Mouse (Mus musculus) G1E (cell line): ENCODE measurements around the gene 9030025P20Rik. TPM values are rescaled to one million over a fixed set of nuclear protein-coding genes. Genes with fewer than 3 reads are reported as not detected.
"Not testable (repeated sequence)": the region's sequence is repeated elsewhere in the genome, so short reads cannot be mapped to it uniquely, and the experiment has no call there.

ENCODE experiments used
- ATAC-seq: 2 replicates; pipeline ENCODE4 v1.8.0; 2016; ENCODE audit warnings: mild to moderate bottlenecking; ENCODE audit not compliant: insufficient number of reproducible peaks, poor library complexity, low FRiP score, severe bottlenecking; ENCODE audit errors: extremely low read depth
- DNase-seq: peaks from one replicate; pipeline ENCODE4 v3.0.0; 2012; ENCODE audit warnings: low spot score
- H3K27me3 ChIP-seq: 2 replicates; pipeline ENCODE4 v1.6.1; 2012; ENCODE audit warnings: mild to moderate bottlenecking, low read length, inconsistent platforms; ENCODE audit not compliant: insufficient read depth
- H3K36me3 ChIP-seq: replicated peaks from 2 replicates; pipeline ENCODE3; 2012; ENCODE audit warnings: mild to moderate bottlenecking, inconsistent platforms
- H3K4me1 ChIP-seq: 2 replicates; pipeline ENCODE4 v1.6.1; 2012; ENCODE audit warnings: low read depth, low read length, inconsistent platforms, mixed read lengths; ENCODE audit not compliant: insufficient read depth
- H3K4me3 ChIP-seq: 2 replicates; pipeline ENCODE4 v1.5.1; 2012; ENCODE audit warnings: low read depth, mild to moderate bottlenecking, inconsistent platforms, low read length, moderate library complexity, mixed read lengths
- H3K9me3 ChIP-seq: replicated peaks from 2 replicates; pipeline ENCODE4 v1.6.1; 2012; ENCODE audit warnings: inconsistent platforms
- polyA plus RNA-seq: library from polyadenylated mRNA; stranded (reverse); fragments of >175 nt; gene quantifications from 2 replicates; pipeline ENCODE4 v1.2.3, GENCODE M21; 2012
- total RNA-seq, 2 experiments: library from RNA; stranded (forward) in 1 of 2; stranded (reverse) in 1 of 2; fragments of 200-1000 nt in 1 of 2; fragments of >200 nt in 1 of 2; fragmentation: Nextera tagmentation in 1 of 2; gene quantifications; 2 replicates each; pipeline ENCODE4 v1.2.3; 2014 to 2017

The 9030025P20Rik gene
- total and polyA plus RNA-seq, 3 experiments = 4.7 to 36.9 (median 33.3) TPM

GRCm38 (mm10) chr17:14994140-14994539 lies 15.9 kb downstream of the 9030025P20Rik start:
- not testable (repeated sequence) for H3K9me3 ChIP-seq, H3K27me3 ChIP-seq, H3K4me3 ChIP-seq, H3K4me1 ChIP-seq, H3K36me3 ChIP-seq, DNase-seq
- peak; percentile 11; the same call in 1 of the 2 replicates for ATAC-seq

- H3K4me1 ChIP-seq, H3K36me3 ChIP-seq, H3K4me3 ChIP-seq, H3K27me3 ChIP-seq, H3K9me3 ChIP-seq, DNase-seq: not testable (repeated sequence)
- peak; percentile 79 for ATAC-seq
These were observed 21.8 kb downstream of the 9030025P20Rik start for GRCm38 (mm10) chr17:15000047-15000446.

- H3K4me3 ChIP-seq, H3K9me3 ChIP-seq, H3K4me1 ChIP-seq, H3K36me3 ChIP-seq, DNase-seq, H3K27me3 ChIP-seq: not testable (repeated sequence)
- peak; percentile 54 for ATAC-seq
These were observed 30.8 kb downstream of the 9030025P20Rik start for GRCm38 (mm10) chr17:15009088-15009487.

GRCm38 (mm10) chr17:15009706-15010413 lies 31.6 kb downstream of the 9030025P20Rik start, which contains the start of gene Gm3435:
Gene Gm3435 (plus strand): TSS chr17:15010176.
- not testable (repeated sequence) for H3K9me3 ChIP-seq, H3K4me3 ChIP-seq, H3K27me3 ChIP-seq, H3K36me3 ChIP-seq, DNase-seq, H3K4me1 ChIP-seq
- ATAC-seq = peak; percentile 82

- not testable (repeated sequence) for H3K4me1 ChIP-seq, DNase-seq, H3K36me3 ChIP-seq, H3K9me3 ChIP-seq, H3K27me3 ChIP-seq
- ATAC-seq = peak; percentile 42
- peak overlapping the region; percentile 42; the same call in 1 of the 2 replicates for H3K4me3 ChIP-seq
These were observed 43.4 kb downstream of the 9030025P20Rik start for GRCm38 (mm10) chr17:15021503-15022220.

- H3K36me3 ChIP-seq, H3K4me3 ChIP-seq, H3K4me1 ChIP-seq, ATAC-seq, H3K9me3 ChIP-seq, H3K27me3 ChIP-seq, DNase-seq: not testable (repeated sequence)
These were observed 45.7 kb downstream of the 9030025P20Rik start for GRCm38 (mm10) chr17:15023878-15024492.

- not testable (repeated sequence) for H3K9me3 ChIP-seq
- ATAC-seq = peak; percentile 54
These were observed 46.4 kb downstream of the 9030025P20Rik start for GRCm38 (mm10) chr17:15024502-15025193.

GRCm38 (mm10) chr17:15025513-15025912 lies 47.2 kb downstream of the 9030025P20Rik start:
- 0 out of 2 replicates have a peak, but pooled peaks have one; percentile 11 for ATAC-seq
- not testable (repeated sequence) for H3K4me1 ChIP-seq, H3K4me3 ChIP-seq, DNase-seq, H3K27me3 ChIP-seq, H3K9me3 ChIP-seq, H3K36me3 ChIP-seq

More at GRCm38 (mm10) chr17:15024502-15025193, 46.4 kb downstream of the 9030025P20Rik start:
- not testable (repeated sequence) for H3K4me3 ChIP-seq, H3K4me1 ChIP-seq, H3K27me3 ChIP-seq, DNase-seq, H3K36me3 ChIP-seq

GRCm38 (mm10) chr17:15031414-15031813 lies 53.1 kb downstream of the 9030025P20Rik start:
- H3K27me3 ChIP-seq, H3K4me1 ChIP-seq, H3K4me3 ChIP-seq, H3K9me3 ChIP-seq, DNase-seq, H3K36me3 ChIP-seq: not testable (repeated sequence)
- ATAC-seq = peak; percentile 85

- not testable (repeated sequence) for DNase-seq, H3K36me3 ChIP-seq, H3K9me3 ChIP-seq, H3K4me1 ChIP-seq, H3K4me3 ChIP-seq, H3K27me3 ChIP-seq
- ATAC-seq = peak; percentile 57
These were observed 62.2 kb downstream of the 9030025P20Rik start for GRCm38 (mm10) chr17:15040455-15040854.
